Mouse (Mus musculus): ENCODE measurements around the gene Psmd9. TPM values are rescaled to one million over a fixed set of nuclear protein-coding genes. Genes with fewer than 3 reads are reported as not detected.
A peak's percentile ranks its signal among the peaks of the same experiment; 100 is the strongest.

Gene Psmd9
- total RNA-seq, 1 experiment = 27.0 TPM

DNA sequence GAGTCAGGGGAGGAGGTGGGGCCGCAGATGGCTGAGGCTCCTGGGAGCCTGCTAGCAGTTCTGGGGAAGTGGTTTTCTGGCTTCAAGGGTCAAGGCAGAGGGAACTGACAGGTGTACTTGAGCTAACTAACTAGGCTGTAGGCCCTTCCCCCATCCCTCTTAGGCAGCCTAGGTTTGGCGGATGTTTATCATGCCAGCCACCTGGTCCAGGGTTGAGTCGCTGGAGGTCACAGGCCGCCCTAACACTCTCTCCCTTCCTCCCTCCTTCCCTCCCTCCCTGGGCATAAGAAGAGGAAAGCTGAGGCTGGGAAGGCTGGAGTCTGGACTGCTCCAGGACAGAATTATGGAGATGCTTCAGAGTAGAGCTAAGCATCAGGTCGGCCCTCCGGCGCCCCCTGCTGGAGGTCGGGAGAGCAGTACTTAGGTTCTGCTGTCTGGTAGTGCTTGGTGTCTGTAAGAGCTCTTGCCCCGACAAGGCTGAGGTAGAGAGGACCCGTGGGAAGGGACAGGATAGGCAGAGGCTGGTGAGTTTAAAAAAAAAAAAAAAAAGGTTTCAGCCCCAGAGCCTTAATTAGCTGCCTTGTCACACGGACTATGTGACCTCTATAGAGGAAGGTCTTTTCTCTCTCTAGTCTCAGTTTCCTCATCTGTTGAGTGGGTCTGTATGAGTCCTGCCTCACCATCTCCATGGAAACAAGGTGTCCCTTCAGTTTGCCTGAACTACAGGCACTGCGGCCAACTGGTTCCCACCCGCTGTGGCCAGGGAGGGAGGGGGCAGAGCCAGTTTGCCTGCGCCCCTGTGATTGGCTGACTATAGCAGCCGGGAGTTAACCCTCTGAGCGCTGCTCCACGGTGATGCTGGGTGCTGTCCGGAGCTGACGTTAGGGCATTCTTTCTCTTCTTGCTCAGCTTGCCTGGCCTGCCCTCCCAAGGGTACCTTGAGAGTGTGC is 19.5 kb upstream of the Psmd9 start:
- peaks cover 5 to 45% of the 10 kb centered on the region in 2 experiments; a peak in 2 of 4 replicates for H3K4me1 ChIP-seq (ENCODE audit: control insufficient read depth in 2 of 2, insufficient read depth in 2 of 2, low read length in 2 of 2, poor library complexity in 1 of 2)
- TF ChIP-seq ZC3H11A (IDR thresholded peaks at IDR 0.05; ENCODE audit: borderline replicate concordance, low read depth, low read length) = peak; percentile 60; the same call in 1 of the 2 replicates
- no peak; the same call in 1 of the 2 replicates for TF ChIP-seq HCFC1 (IDR thresholded peaks at IDR 0.05; ENCODE audit: borderline replicate concordance, insufficient read depth, low read length)
- no peak for TF ChIP-seq CHD2 (IDR thresholded peaks at IDR 0.05; ENCODE audit: low read depth, low read length)
- peak; percentile 88 for TF ChIP-seq ZNF384 (IDR thresholded peaks at IDR 0.05; ENCODE audit: low read depth, low read length)
- TF ChIP-seq MAFK (IDR thresholded peaks at IDR 0.05; ENCODE audit: insufficient read depth, low read depth, low read length) = no peak
- peaks cover 58% of the 10 kb centered on the region for H3K36me3 ChIP-seq (ENCODE audit: control insufficient read depth, insufficient read depth, low read length, poor library complexity, severe bottlenecking)
- peak; percentile 83 for DNase-seq (ENCODE audit: low read depth, low spot score)
- H3K9me3 ChIP-seq (ENCODE audit: control insufficient read depth, insufficient read depth, low read depth, low read length) = no peaks in the 10 kb centered on the region
- peak overlapping the region; percentile 37 for H3K27ac ChIP-seq (ENCODE audit: insufficient read depth, low read depth, low read length, poor library complexity, severe bottlenecking)
- in situ Hi-C loops (cut with MboI; ENCODE audit: low sequenced_read_pairs in 2 of 2, unreplicated experiment in 2 of 2) = no loop called here
- H3K4me3 ChIP-seq (ENCODE audit: insufficient read depth in 1 of 2, low read depth in 1 of 2, low read length in 2 of 2, poor library complexity in 1 of 2, severe bottlenecking in 1 of 2) = peak overlapping the region; percentile 31 to 61
- 0 out of 2 replicates have a peak overlapping the region, but pooled peaks have one; percentile 41 for H3K9ac ChIP-seq (ENCODE audit: insufficient read depth, low read depth, low read length, poor library complexity, severe bottlenecking)

GRCm38 (mm10) chr5:123150641-123151040 is 18.6 kb upstream of the Psmd9 start:
- Histone ChIP-seq H3K9ac (ENCODE audit: insufficient read depth, low read depth, low read length, poor library complexity, severe bottlenecking) (peak overlapping the region; percentile 6), H3K4me3 (ENCODE audit: insufficient read depth in 1 of 2, low read depth in 1 of 2, low read length in 2 of 2, poor library complexity in 1 of 2, severe bottlenecking in 1 of 2) (peak overlapping the region; percentile 31 to 61), H3K9me3 (ENCODE audit: control insufficient read depth, insufficient read depth, low read depth, low read length) (no peaks in the 10 kb centered on the region), H3K36me3 (ENCODE audit: control insufficient read depth, insufficient read depth, low read length, poor library complexity, severe bottlenecking) (peaks cover 55% of the 10 kb centered on the region), H3K4me1 (ENCODE audit: control insufficient read depth in 2 of 2, insufficient read depth in 2 of 2, low read length in 2 of 2, poor library complexity in 1 of 2) (peaks cover 4 to 43% of the 10 kb centered on the region in 2 experiments; a peak in 2 of 4 replicates), H3K27ac (ENCODE audit: insufficient read depth, low read depth, low read length, poor library complexity, severe bottlenecking) (peak overlapping the region; percentile 59; the same call in 1 of the 2 replicates)
- no peak for TF ChIP-seq MAFK (IDR thresholded peaks at IDR 0.05; ENCODE audit: insufficient read depth, low read depth, low read length)
- no peak for TF ChIP-seq HCFC1 (IDR thresholded peaks at IDR 0.05; ENCODE audit: borderline replicate concordance, insufficient read depth, low read length)
- no peak for TF ChIP-seq CHD2 (IDR thresholded peaks at IDR 0.05; ENCODE audit: low read depth, low read length)
- no peak for TF ChIP-seq ZNF384 (IDR thresholded peaks at IDR 0.05; ENCODE audit: low read depth, low read length)
- no peak for TF ChIP-seq ZC3H11A (IDR thresholded peaks at IDR 0.05; ENCODE audit: borderline replicate concordance, low read depth, low read length)
- in situ Hi-C loops (cut with MboI; ENCODE audit: low sequenced_read_pairs in 2 of 2, unreplicated experiment in 2 of 2) = no loop called here
- DNase-seq (ENCODE audit: low read depth, low spot score) = no peak

GRCm38 (mm10) chr5:123151077-123151476 is 18.1 kb upstream of the Psmd9 start:
- no peak for TF ChIP-seq ZNF384 (IDR thresholded peaks at IDR 0.05; ENCODE audit: low read depth, low read length)
- no peak for TF ChIP-seq HCFC1 (IDR thresholded peaks at IDR 0.05; ENCODE audit: borderline replicate concordance, insufficient read depth, low read length)
- no peak for TF ChIP-seq MAFK (IDR thresholded peaks at IDR 0.05; ENCODE audit: insufficient read depth, low read depth, low read length)
- TF ChIP-seq ZC3H11A (IDR thresholded peaks at IDR 0.05; ENCODE audit: borderline replicate concordance, low read depth, low read length) = no peak
- no peak for TF ChIP-seq CHD2 (IDR thresholded peaks at IDR 0.05; ENCODE audit: low read depth, low read length)
- Histone ChIP-seq H3K27ac (ENCODE audit: insufficient read depth, low read depth, low read length, poor library complexity, severe bottlenecking) (peak overlapping the region; percentile 59; the same call in 1 of the 2 replicates), H3K9ac (ENCODE audit: insufficient read depth, low read depth, low read length, poor library complexity, severe bottlenecking) (peak overlapping the region; percentile 6), H3K36me3 (ENCODE audit: control insufficient read depth, insufficient read depth, low read length, poor library complexity, severe bottlenecking) (peaks cover 54% of the 10 kb centered on the region), H3K4me3 (ENCODE audit: insufficient read depth in 1 of 2, low read depth in 1 of 2, low read length in 2 of 2, poor library complexity in 1 of 2, severe bottlenecking in 1 of 2) (peak overlapping the region; percentile 31 to 61; a peak in 3 of 4 replicates), H3K4me1 (ENCODE audit: control insufficient read depth in 2 of 2, insufficient read depth in 2 of 2, low read length in 2 of 2, poor library complexity in 1 of 2) (peaks cover 4 to 41% of the 10 kb centered on the region in 2 experiments; a peak in 2 of 4 replicates), H3K9me3 (ENCODE audit: control insufficient read depth, insufficient read depth, low read depth, low read length) (no peaks in the 10 kb centered on the region)
- DNase-seq (ENCODE audit: low read depth, low spot score) = no peak
- in situ Hi-C loops (cut with MboI; ENCODE audit: low sequenced_read_pairs in 2 of 2, unreplicated experiment in 2 of 2) = no loop called here

GRCm38 (mm10) chr5:123151707-123152362 is 17.4 kb upstream of the Psmd9 start:
- in situ Hi-C loops (cut with MboI; ENCODE audit: low sequenced_read_pairs in 2 of 2, unreplicated experiment in 2 of 2) = no loop called here
- Histone ChIP-seq H3K4me1 (ENCODE audit: control insufficient read depth in 2 of 2, insufficient read depth in 2 of 2, low read length in 2 of 2, poor library complexity in 1 of 2) (peaks cover 4 to 38% of the 10 kb centered on the region in 2 experiments; a peak in 2 of 4 replicates), H3K9ac (ENCODE audit: insufficient read depth, low read depth, low read length, poor library complexity, severe bottlenecking) (no peak overlapping the region; the same call in 1 of the 2 replicates), H3K36me3 (ENCODE audit: control insufficient read depth, insufficient read depth, low read length, poor library complexity, severe bottlenecking) (peaks cover 49% of the 10 kb centered on the region), H3K4me3 (ENCODE audit: insufficient read depth in 1 of 2, low read depth in 1 of 2, low read length in 2 of 2, poor library complexity in 1 of 2, severe bottlenecking in 1 of 2) (peak overlapping the region in 1 of 2 experiments; percentile 61; a peak in 2 of 4 replicates), H3K9me3 (ENCODE audit: control insufficient read depth, insufficient read depth, low read depth, low read length) (no peaks in the 10 kb centered on the region), H3K27ac (ENCODE audit: insufficient read depth, low read depth, low read length, poor library complexity, severe bottlenecking) (peak overlapping the region; percentile 35; the same call in 1 of the 2 replicates)
- TF ChIP-seq MAFK (IDR thresholded peaks at IDR 0.05; ENCODE audit: insufficient read depth, low read depth, low read length) = no peak
- no peak for TF ChIP-seq CHD2 (IDR thresholded peaks at IDR 0.05; ENCODE audit: low read depth, low read length)
- TF ChIP-seq ZC3H11A (IDR thresholded peaks at IDR 0.05; ENCODE audit: borderline replicate concordance, low read depth, low read length) = no peak
- no peak for TF ChIP-seq HCFC1 (IDR thresholded peaks at IDR 0.05; ENCODE audit: borderline replicate concordance, insufficient read depth, low read length)
- no peak for TF ChIP-seq ZNF384 (IDR thresholded peaks at IDR 0.05; ENCODE audit: low read depth, low read length)
- no peak for DNase-seq (ENCODE audit: low read depth, low spot score)
